Mouse (Mus musculus) CD4-positive, CD25-positive, alpha-beta regulatory T cell (primary cell): ENCODE results near the gene Sprn. TPM values are rescaled to one million over a fixed set of nuclear protein-coding genes. Genes with fewer than 3 reads are reported as not detected.

Experiments used
- polyA plus RNA-seq: library from polyadenylated mRNA; unstranded; fragments of 100-300 nt; shearing (Covaris generic); gene quantifications from one replicate; pipeline ENCODE4 v1.2.1, GENCODE M21; 2017

Gene Sprn
- not detected for polyA plus RNA-seq

DNA sequence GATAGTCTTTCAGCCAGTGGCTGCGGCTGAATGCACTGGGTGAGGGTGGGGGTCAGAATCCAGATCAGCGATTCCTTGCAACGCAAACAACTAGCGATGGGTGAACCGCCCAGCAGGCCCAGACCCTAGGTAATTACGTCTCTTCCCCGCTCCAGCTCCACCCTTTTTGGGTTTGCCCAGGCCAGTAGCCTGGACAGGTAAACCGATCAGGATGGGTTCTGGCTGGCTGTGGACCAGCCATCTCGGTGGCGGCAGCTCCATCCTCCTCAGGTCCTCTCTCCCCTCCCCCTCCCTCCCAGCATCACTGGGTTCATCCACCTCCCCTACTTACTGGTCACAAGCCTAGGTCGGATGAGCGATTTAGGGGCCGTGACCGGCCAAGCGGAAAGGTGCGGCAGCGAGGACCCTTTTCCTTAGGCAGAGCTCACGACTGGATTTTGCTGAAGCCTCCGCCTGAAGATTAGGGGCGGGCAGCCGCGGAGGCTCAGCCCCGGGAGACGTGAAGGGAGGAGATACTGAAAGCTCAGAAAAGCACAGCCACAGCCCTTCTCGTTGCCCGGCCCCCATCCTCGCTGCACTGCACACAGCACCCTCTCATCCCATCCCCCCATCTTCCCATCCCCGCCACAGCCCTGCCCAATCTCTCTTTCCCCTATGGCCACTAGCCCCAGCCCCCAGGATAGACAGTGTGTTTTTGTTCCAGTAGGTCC, at the start of gene Sprn:
Sprn (minus strand) TSS at position 660 of the 710 bp plus-strand sequence.

DNA sequence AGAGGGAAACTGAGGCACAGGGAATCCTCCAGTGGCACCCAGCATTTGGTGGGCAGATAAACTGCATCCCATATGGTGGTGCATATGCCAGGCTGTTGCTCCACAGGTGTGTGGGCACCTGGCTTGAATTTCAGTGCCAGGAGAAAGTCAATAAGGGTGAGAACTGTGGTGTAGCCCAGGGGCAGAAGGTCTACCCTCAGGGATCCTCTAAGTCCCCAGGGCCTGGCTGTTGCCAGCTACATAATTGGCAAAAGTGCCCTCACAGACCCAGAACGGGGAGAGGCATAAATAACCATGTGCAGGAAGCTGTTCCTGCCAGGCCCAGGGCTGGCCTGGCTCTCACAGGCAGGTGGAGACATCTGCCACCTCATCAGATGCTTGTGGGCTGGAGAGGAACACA, 18.3 kb upstream of the Sprn start, which contains the start of gene Olfr523:
Olfr523 (plus strand) TSS at position 282 of the 400 bp plus-strand sequence.

DNA sequence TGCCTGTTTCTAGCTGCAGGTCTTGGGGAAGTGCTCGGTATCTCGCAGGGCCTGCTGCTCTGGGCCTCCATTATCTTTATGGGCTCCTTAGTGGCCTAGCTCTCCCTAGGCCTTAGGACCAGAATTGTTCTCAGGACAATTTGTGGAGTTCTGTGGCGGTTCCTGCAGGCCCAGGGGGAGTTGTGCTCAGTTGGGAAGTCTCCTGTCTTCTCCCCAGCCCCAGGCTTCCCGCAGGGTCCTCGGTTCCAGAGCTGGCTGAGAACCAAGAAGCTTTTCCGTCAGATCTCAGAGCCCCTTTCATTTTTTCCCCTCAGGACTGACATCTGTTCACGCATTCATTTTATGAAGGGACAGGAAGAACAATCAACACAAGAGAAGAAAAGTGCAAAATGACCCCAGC, 10.0 kb upstream of the Sprn start, which contains the start of gene Olfr522:
Olfr522 (minus strand) TSS at position 101 of the 400 bp plus-strand sequence.

DNA sequence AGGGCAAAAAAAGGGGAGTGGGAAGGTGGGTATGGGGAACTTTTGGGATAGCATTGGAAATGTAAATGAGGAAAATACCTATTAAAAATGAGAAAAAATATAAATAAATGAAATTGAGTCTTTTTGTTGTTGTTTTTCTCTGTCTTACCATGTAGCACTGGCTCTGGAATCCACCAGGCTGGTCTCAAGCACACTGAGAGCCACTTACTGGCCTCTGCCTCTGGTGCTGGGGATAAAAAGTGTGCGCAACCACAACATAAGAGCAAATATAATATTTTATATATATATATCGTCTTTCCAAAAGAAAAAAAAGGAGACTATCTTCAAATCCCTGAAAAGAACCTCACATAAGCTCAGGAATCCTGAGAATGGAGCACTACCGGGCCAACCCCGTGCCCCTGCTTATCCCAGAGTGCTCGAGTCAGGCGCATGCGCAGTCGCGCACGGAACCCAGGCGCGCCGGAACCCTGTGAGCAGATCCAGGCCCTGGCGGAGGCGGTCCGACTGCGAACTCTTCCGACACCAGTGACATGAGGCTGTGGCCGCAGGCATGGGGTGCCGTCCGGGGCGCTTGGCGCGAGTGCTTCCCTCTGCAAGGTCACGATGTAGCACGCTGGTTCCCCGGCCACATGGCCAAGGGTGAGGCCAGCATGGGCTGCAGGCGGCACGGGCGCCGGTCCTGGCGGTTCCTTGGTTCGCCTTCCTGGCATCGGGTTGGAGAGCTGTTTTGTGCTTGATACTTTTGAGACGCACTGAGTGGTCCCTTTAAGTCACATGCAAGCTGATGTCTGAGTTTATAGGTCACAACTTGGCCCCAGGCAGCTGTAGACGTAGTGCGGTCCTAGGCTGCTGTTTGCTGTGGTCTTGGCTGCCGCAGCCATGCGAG, 17.3 kb downstream of the Sprn start, which contains the start of gene Mtg1:
Mtg1 (plus strand) TSS at position 430 of the 886 bp plus-strand sequence.

DNA sequence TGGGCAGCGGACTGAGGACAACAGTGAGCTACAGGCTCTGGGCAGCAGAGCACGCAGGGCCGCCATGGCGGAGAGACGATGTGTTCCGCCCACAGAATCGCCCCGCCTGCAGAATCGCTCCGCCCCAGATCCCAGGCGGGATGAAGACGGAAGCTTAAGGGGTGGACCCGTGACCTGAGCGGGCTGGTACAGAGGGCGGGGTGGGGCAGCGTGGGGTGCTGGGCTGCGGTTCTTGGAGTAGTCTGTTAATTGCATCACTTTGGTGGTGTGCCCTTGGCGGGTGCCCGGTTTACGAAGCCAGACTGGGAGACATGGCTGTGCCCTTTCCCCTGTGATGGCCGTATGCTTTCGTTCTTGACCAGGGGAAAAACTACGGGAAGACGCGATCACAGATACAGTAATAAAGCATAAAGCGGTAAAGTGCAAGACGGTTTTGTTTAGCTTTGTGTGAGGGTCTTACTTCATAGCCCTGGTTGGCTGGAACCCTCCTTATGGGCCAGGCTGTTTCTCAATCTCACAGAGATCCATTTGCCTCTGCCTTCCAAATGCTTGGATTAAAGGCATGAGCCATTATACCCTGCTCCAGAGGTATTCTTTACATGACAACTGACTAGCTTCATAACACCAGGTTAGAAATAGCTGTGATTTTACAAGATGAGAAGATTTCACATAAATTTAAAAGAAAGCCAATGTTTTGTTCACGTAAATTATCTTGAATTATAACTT, 38.2 kb downstream of the Sprn start, which contains the start of gene Echs1:
Echs1 (minus strand) TSS at position 148 of the 726 bp plus-strand sequence.

DNA sequence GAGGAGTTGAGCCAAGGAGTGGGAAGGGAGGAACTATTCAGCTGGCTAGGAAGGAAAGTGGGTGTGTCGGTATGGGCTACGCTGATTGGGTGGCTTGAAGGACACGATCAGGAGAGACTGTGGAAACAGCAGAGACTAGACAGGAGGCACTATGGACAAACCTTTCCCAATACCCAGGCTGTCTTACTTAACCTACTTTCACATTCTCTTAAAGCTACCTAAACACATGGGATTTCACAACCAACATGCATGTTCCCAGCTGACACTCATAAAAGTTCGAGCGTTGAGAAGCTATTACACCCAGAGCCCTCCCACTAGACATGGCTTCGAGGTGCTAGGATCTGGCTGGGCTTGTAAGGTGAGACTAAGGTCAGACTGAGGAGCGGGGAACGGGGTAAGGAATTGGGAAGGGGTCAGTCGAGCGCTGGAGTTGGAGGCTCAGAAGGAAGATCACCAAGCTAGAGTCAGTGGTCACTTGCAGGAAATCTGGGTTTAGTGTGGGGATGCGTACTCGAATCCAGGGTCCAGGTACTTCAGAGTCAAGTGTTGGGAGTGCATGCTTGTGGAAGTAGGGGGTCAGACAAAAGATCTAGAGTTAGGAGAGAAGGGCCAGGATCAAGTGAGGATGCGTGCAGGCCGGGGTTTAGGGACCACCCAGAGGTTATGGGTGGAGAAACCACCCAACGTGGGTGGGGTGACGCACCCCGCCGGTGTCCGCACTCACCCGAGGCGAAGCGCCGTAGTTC, 38.9 kb downstream of the Sprn start, which contains the start of gene Paox:
Paox (plus strand) TSS at position 217 of the 746 bp plus-strand sequence.

DNA sequence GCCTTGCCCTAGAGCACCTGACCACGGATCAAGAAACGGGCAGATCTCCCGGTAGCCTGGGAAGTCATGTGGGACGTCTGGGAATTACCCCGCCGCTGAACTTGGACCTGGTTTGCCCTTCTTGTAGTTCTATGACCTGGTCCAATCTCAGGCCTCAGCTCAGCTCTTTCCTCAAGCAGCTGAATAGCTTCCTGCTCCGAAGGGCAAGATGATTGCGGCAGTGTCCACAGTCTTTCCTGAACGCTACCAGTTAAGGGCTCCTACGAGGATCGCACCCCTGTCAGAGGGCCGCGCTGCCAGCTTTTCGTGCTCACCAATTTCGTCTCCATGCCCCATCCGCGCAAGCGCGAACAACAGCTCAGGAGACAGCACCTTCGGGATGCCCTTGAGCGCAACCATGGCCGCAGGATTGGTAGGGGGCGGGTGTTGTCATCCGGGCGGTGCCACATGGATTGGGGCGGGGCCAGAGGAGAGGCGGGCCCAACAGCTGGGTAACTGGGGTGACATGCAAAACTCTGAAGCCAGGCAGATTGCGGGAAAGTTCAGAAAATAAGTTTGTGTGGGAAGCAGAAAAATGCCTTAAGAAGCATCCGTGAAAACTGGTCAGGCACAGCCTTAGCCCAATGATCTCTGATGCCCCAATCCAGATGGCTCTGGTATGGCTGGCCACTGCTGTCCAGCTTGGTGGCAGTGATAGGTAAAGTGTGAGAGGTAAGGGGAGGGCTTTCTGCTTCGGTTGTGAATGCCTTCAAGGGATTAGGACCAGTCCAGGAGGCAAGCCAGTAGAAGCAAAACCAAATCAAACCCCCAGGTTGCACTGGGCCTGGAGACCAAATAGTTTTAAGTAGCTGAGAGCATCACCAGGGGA, 52.5 kb downstream of the Sprn start, which contains the start of gene Fuom:
Fuom (minus strand) TSS at position 449 of the 868 bp plus-strand sequence.

Other genes starting within 250 kb of the Sprn start
- gene Utf1, start 211.1 kb downstream of the Sprn start, polyA plus RNA-seq: 4.3 TPM
- gene 6430531B16Rik, start 176.1 kb downstream of the Sprn start, polyA plus RNA-seq: not detected
- gene Adam8, start 162.3 kb downstream of the Sprn start, polyA plus RNA-seq: 5.5 TPM
- 58.4 TPM for gene Zfp511, start 118.5 kb downstream of the Sprn start, polyA plus RNA-seq
- gene Tubgcp2, start 118.2 kb downstream of the Sprn start, polyA plus RNA-seq: 41.2 TPM
- not detected for gene Msx3, start 105.8 kb downstream of the Sprn start, polyA plus RNA-seq
- gene Caly, start 72.3 kb downstream of the Sprn start, polyA plus RNA-seq: not detected
- not detected for gene Prap1, start 61.5 kb downstream of the Sprn start, polyA plus RNA-seq
- gene Fuom, start 52.4 kb downstream of the Sprn start, polyA plus RNA-seq: 9.9 TPM
- gene Paox, start 39.1 kb downstream of the Sprn start, polyA plus RNA-seq: 7.2 TPM
- gene Echs1, start 38.4 kb downstream of the Sprn start, polyA plus RNA-seq: 63.4 TPM
- 37.2 TPM for gene Mtg1, start 17.3 kb downstream of the Sprn start, polyA plus RNA-seq
- 0.06 TPM for gene Olfr522, start 9.9 kb upstream of the Sprn start, polyA plus RNA-seq
- 0.06 TPM for gene Olfr523, start 18.3 kb upstream of the Sprn start, polyA plus RNA-seq
- gene Olfr524, start 51.1 kb upstream of the Sprn start, polyA plus RNA-seq: not detected
- gene Cd163l1, start 63.4 kb upstream of the Sprn start, polyA plus RNA-seq: 0.08 TPM
- 0.17 TPM for gene 5830411N06Rik, start 92.4 kb upstream of the Sprn start, polyA plus RNA-seq
- not detected for gene Olfr525, start 166.0 kb upstream of the Sprn start, polyA plus RNA-seq
- not detected for gene Olfr527, start 179.1 kb upstream of the Sprn start, polyA plus RNA-seq
- not detected for gene Olfr60, start 206.8 kb upstream of the Sprn start, polyA plus RNA-seq
- gene Olfr530, start 221.5 kb upstream of the Sprn start, polyA plus RNA-seq: 0.12 TPM
- gene Olfr531, start 248.0 kb upstream of the Sprn start, polyA plus RNA-seq: not detected